ENCODE assay signal across 9 mouse cellular contexts in genomic region chr11:101919660-101920059, GRCm38 (mm10). TPM values are rescaled to one million over a fixed set of nuclear protein-coding genes. Genes with fewer than 3 reads are reported as not detected.
DNase-seq lines count a peak whose midpoint lies in the region; ATAC-seq and TF ChIP-seq lines count a peak whose summit lies in the region.
"Had no signal": no experiment of that assay in that cellular context is flagged by ENCODE, and none has a peak within 500 bp of the region (broad histone marks: within the 10 kb centered on the region; RNA-seq: fewer than 3 reads in every experiment).

No protein-coding gene starts in this region.

- peak; percentile 81 for TF ChIP-seq CTCF in lung, adult 2 months (IDR thresholded peaks at IDR 0.05; ENCODE audit: insufficient read depth, low read length)

- peaks cover 0 to 5% of the 10 kb centered on the region in 2 experiments; a peak in 2 of 4 replicates for H3K4me1 ChIP-seq in ES-E14 (ENCODE audit: control insufficient read depth in 2 of 2, insufficient read depth in 2 of 2, low read length in 2 of 2, poor library complexity in 1 of 2)
- peaks cover 18% of the 10 kb centered on the region for H3K4me1 ChIP-seq in heart, embryonic 15.5 days (replicated peaks)
- H3K4me1 ChIP-seq in lung, adult 2 months (ENCODE audit: control insufficient read depth, insufficient read depth, low read length) = no peaks in the 10 kb centered on the region

- H3K27ac ChIP-seq in ES-E14 (ENCODE audit: insufficient read depth, low read depth, low read length, poor library complexity, severe bottlenecking) = no peak overlapping the region
- H3K27ac ChIP-seq in heart, embryonic 15.5 days = no peak overlapping the region

- H3K4me2 ChIP-seq in heart, embryonic 15.5 days = no peak overlapping the region

- under 1% methylated on average over 6 of the region's 6 CpGs for WGBS in heart, embryonic 15.5 days
- WGBS in lung, adult 2 months = under 1% methylated on average over 6 of the region's 6 CpGs

- H3K27me3 ChIP-seq in heart, embryonic 15.5 days = peaks cover 36% of the 10 kb centered on the region

- no peak overlapping the region for H3K9ac ChIP-seq in ES-E14 (ENCODE audit: insufficient read depth, low read depth, low read length, poor library complexity, severe bottlenecking)
- H3K9ac ChIP-seq in heart, embryonic 15.5 days = no peak overlapping the region

- H3K9me3 ChIP-seq in ES-E14 (ENCODE audit: control insufficient read depth, insufficient read depth, low read depth, low read length) = no peaks in the 10 kb centered on the region
- no peaks in the 10 kb centered on the region for H3K9me3 ChIP-seq in heart, embryonic 15.5 days (replicated peaks)

- no peaks in the 10 kb centered on the region for H3K36me3 ChIP-seq in ES-E14 (ENCODE audit: control insufficient read depth, insufficient read depth, low read length, poor library complexity, severe bottlenecking)
- H3K36me3 ChIP-seq in heart, embryonic 15.5 days = no peaks in the 10 kb centered on the region

- no peak for TF ChIP-seq POLR2A in lung, adult 2 months (IDR thresholded peaks at IDR 0.05; ENCODE audit: borderline replicate concordance, extremely low read depth, low read depth, low read length)

- DNase-seq in ES-E14 (ENCODE audit: low read depth, low spot score) = peak; percentile 69
- DNase-seq in brain, embryonic 18.5 days (ENCODE audit: low read depth, low spot score) = peak; percentile 57
- DNase-seq in kidney, postnatal 4 days = peak; percentile 90 to 91
- DNase-seq in lung, adult 2 months = peak; percentile 82
- peak; percentile 70 for DNase-seq in retina, postnatal 7 days (ENCODE audit: low read depth, low spot score)
- peak; percentile 38 to 56 for DNase-seq in thymus, postnatal 36 days

- in situ Hi-C loops in ES-E14 (cut with MboI; ENCODE audit: low sequenced_read_pairs in 2 of 2, unreplicated experiment in 2 of 2) = loop anchor here (5.0 kb wide), 2 partner anchors 48 to 58 kb away; partner anchors contain the start of gene Sost (in 1 of the 2)

- H3K4me3 ChIP-seq in ES-E14 (ENCODE audit: insufficient read depth in 1 of 2, low read depth in 1 of 2, low read length in 2 of 2, poor library complexity in 1 of 2, severe bottlenecking in 1 of 2) = no peak overlapping the region
- no peak overlapping the region for H3K4me3 ChIP-seq in heart, embryonic 15.5 days
- H3K4me3 ChIP-seq in lung, adult 2 months (replicated peaks; ENCODE audit: extremely low read depth, low read depth, low read length) = no peak overlapping the region

- peak; percentile 40; the same call in 1 of the 2 replicates for ATAC-seq in erythroid progenitor cell, adult 5-6 weeks (replicated peaks; ENCODE audit: low FRiP score, poor library complexity, severe bottlenecking)
- ATAC-seq in heart, embryonic 15.5 days (replicated peaks; ENCODE audit: insufficient number of reproducible peaks, insufficient read depth, low FRiP score, low read depth) = 0 out of 2 replicates have a peak, but pooled peaks have one; percentile 50

TF ChIP-seq in ES-E14, 5 proteins besides CTCF, POLR2A, EP300 and RAD21:
- no peak for TF ChIP-seq HCFC1 (IDR thresholded peaks at IDR 0.05; ENCODE audit: borderline replicate concordance, insufficient read depth, low read length)
- peak; percentile 97 for TF ChIP-seq ZC3H11A (IDR thresholded peaks at IDR 0.05; ENCODE audit: borderline replicate concordance, low read depth, low read length)

RNA-seq across cellular contexts. Expression of gene Meox1, which starts 25.5 kb away (rescaled TPM):
- 0.32 and 0.36 TPM in 2 replicates for total RNA-seq in ES-E14 (2012; rRNA removed)
- total RNA-seq in erythroid progenitor cell, adult 5-6 weeks (2015; ENCODE audit: low replicate concordance) = not detected in 2 replicates
- total RNA-seq in erythroid progenitor cell, adult 5-6 weeks (2017; ENCODE audit: low replicate concordance) = not detected in 2 replicates
- 15.7 and 19.8 TPM in 2 replicates for polyA plus RNA-seq in heart, embryonic 15.5 days (2015; fragmentation: Nextera tagmentation; extraction: Ambion mirVana)
- polyA plus RNA-seq in lung, adult 2 months (2012; rRNA removed) = 4.3 and 4.4 TPM in 2 replicates

RNA-seq across cellular contexts. Expression of gene Sost, which starts 47.2 kb away (rescaled TPM):
- total RNA-seq in ES-E14 (2012; rRNA removed) = not detected in 2 replicates
- total RNA-seq in erythroid progenitor cell, adult 5-6 weeks (2015; ENCODE audit: low replicate concordance) = not detected in 2 replicates
- not detected in 2 replicates for total RNA-seq in erythroid progenitor cell, adult 5-6 weeks (2017; ENCODE audit: low replicate concordance)
- 3.9 and 4.4 TPM in 2 replicates for polyA plus RNA-seq in heart, embryonic 15.5 days (2015; fragmentation: Nextera tagmentation; extraction: Ambion mirVana)
- 2.0 and 2.2 TPM in 2 replicates for polyA plus RNA-seq in lung, adult 2 months (2012; rRNA removed)
- polyA plus RNA-seq: liver, embryonic 16.5 days had no signal
